Mouse (Mus musculus) heart, adult 2 months (tissue): ENCODE measurements around the gene Nrxn2. TPM values are rescaled to one million over a fixed set of nuclear protein-coding genes. Genes with fewer than 3 reads are reported as not detected.

Source experiments
- DNase-seq, 2 experiments: peaks; one replicate each; pipeline ENCODE4 v3.0.0; 2021
- H3K27ac ChIP-seq: fragments of 200-600 bp; 2 replicates; pipeline ENCODE4 v1.8.1; 2022
- H3K27me3 ChIP-seq: fragments of 200-500 bp; 2 replicates; pipeline ENCODE4 v1.6.1; 2012; ENCODE audit warnings: mild to moderate bottlenecking, low read length, inconsistent platforms, mixed read lengths; ENCODE audit not compliant: control insufficient read depth, insufficient read depth
- H3K36me3 ChIP-seq: fragments of 200-500 bp; 2 replicates; pipeline ENCODE4 v1.6.1; 2012; ENCODE audit warnings: low read length, inconsistent platforms; ENCODE audit not compliant: control insufficient read depth, insufficient read depth
- H3K4me1 ChIP-seq: fragments of 200-500 bp; 2 replicates; pipeline ENCODE4 v1.6.1; 2011; ENCODE audit warnings: low read length; ENCODE audit not compliant: control insufficient read depth, insufficient read depth
- H3K4me3 ChIP-seq: fragments of 200-600 bp; 2 replicates; pipeline ENCODE4 v1.8.1; 2022
- H3K79me2 ChIP-seq: fragments of 200-500 bp; replicated peaks from 2 replicates; pipeline ENCODE4 v1.6.1; 2012; ENCODE audit warnings: mild to moderate bottlenecking, inconsistent platforms, low read length, moderate library complexity, mixed read lengths; ENCODE audit not compliant: control insufficient read depth, insufficient read depth
- H3K9ac ChIP-seq: fragments of 200-500 bp; 2 replicates; pipeline ENCODE4 v1.6.1; 2012; ENCODE audit warnings: low read depth, mild to moderate bottlenecking, control low read depth, inconsistent platforms, low read length, mixed read lengths
- CTCF ChIP-seq: fragments of 200-600 bp; IDR thresholded peaks from 2 replicates; pipeline ENCODE4 v1.8.1; 2022; ENCODE audit warnings: antibody characterized with exemption, mild to moderate bottlenecking, moderate library complexity
- EP300 ChIP-seq: fragments of 200-500 bp; IDR thresholded peaks from 2 replicates; pipeline ENCODE4 v1.6.1; 2011; ENCODE audit warnings: low read depth, low read length, control low read depth; ENCODE audit not compliant: insufficient read depth
- POLR2A ChIP-seq: fragments of 200-500 bp; IDR thresholded peaks from 2 replicates; pipeline ENCODE4 v1.6.1; 2011; ENCODE audit warnings: mild to moderate bottlenecking, low read depth, low read length, control low read depth; ENCODE audit not compliant: insufficient read depth
- WGBS: fragments of 180-500 bp; shearing (Covaris S2); methylation state at CpG from one replicate; pipeline ENCODE4 v1.1.7; 2018; 5-methylcytosine and 5-hydroxymethylcytosine counted together
- intact Hi-C: fragments of 180-260 bp; cut with DNase I; formaldehyde crosslinking; loops from one replicate; pipeline ENCODE4 v1.15.1; 2025
- polyA plus RNA-seq: library from polyadenylated mRNA; depleted of rRNA; stranded (reverse); fragments of >200 nt; gene quantifications from 2 replicates; pipeline ENCODE4 v1.2.3, GENCODE M21; 2012
- total RNA-seq, 2 experiments: library from RNA; stranded (reverse); gene quantifications; 2 replicates each; pipeline ENCODE4 v1.2.3; 2021

Gene Nrxn2
- total and polyA plus RNA-seq, 3 experiments: 3.4 to 5.2 (median 4.5) TPM

DNA sequence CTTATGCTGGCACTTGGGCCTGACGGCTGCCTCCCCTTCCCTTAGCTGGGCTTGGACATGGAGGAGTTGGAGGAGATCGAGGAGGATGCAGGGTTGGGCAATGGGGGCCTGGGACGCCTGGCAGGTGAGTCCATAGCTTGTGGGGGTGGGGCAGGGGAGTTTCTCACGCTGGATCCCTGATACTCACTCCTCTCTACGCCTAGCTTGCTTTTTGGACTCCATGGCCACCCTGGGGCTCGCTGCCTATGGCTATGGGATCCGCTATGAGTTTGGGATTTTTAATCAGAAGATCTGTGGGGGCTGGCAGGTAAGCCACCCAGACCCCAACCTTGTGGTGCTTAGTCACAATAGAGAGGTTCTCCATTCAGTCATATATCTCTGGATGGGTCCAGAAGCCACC lies 32.7 kb upstream of the Nrxn2 start:
- no peak for DNase-seq
- H3K27me3 ChIP-seq: no peaks in the 10 kb centered on the region
- peak overlapping the region; percentile 62 for H3K4me3 ChIP-seq
- intact Hi-C loops: no loop called here
- TF ChIP-seq EP300: no peak
- TF ChIP-seq POLR2A: no peak
- TF ChIP-seq CTCF: no peak
- peaks cover 3% of the 10 kb centered on the region; the same call in 1 of the 2 replicates for H3K36me3 ChIP-seq
- H3K4me1 ChIP-seq: peaks cover 17% of the 10 kb centered on the region
- H3K9ac ChIP-seq: peak overlapping the region; percentile 60
- WGBS: 59% methylated on average over 7 of the region's 7 CpGs
- H3K79me2 ChIP-seq: 0 out of 2 replicates have a peak, but pooled peaks cover 1% of the 10 kb centered on the region
- H3K27ac ChIP-seq: peak overlapping the region; percentile 92

DNA sequence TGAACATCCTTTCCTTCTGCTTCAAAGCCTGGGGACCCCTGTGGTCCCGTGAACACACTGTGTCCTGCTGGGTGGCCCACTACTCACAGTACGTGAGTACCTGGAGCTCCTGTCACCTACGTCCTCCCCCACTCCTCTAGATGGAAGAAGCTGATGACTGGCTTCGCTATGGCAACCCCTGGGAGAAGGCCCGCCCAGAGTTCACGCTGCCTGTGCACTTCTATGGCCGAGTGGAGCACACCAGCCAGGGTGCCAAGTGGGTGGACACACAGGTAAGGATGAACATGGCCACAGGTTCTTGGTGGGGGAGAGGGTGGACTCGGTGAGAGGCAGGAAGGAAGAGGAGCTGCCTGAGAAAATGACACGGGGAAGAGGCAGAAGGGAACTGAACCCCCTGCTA lies 32.3 kb upstream of the Nrxn2 start:
- no peak for DNase-seq
- H3K36me3 ChIP-seq: peaks cover 3% of the 10 kb centered on the region; the same call in 1 of the 2 replicates
- peaks cover 17% of the 10 kb centered on the region for H3K4me1 ChIP-seq
- H3K27ac ChIP-seq: peak overlapping the region; percentile 28; the same call in 1 of the 2 replicates
- WGBS: 60% methylated on average over 9 of the region's 9 CpGs
- H3K79me2 ChIP-seq: 0 out of 2 replicates have a peak, but pooled peaks cover 1% of the 10 kb centered on the region
- H3K9ac ChIP-seq: peak overlapping the region; percentile 2
- H3K4me3 ChIP-seq: peak overlapping the region; percentile 62
- H3K27me3 ChIP-seq: no peaks in the 10 kb centered on the region
- intact Hi-C loops: no loop called here
- TF ChIP-seq POLR2A: no peak
- TF ChIP-seq EP300: no peak
- no peak for TF ChIP-seq CTCF

DNA sequence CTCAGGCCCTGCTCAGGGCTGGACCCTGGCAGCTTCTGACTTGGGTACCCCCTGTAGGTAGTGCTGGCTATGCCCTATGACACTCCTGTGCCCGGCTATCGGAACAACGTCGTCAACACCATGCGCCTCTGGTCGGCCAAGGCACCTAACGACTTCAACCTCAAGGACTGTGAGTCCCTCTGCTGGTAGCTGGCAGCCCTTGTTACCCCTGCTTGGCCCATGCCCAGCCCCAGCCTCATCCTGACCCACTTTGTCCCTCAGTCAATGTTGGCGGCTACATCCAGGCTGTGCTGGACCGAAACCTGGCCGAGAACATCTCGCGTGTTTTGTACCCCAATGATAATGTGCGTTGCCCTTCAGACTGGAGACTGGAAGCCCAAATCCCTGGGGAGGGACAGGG lies 30.5 kb upstream of the Nrxn2 start:
- TF ChIP-seq CTCF (peak; percentile 66), EP300 (0 out of 2 replicates have a peak, but pooled peaks have one; percentile 52), POLR2A (no peak)
- Histone ChIP-seq H3K9ac (no peak overlapping the region), H3K27me3 (no peaks in the 10 kb centered on the region), H3K79me2 (0 out of 2 replicates have a peak, but pooled peaks cover 1% of the 10 kb centered on the region), H3K4me1 (peaks cover 12% of the 10 kb centered on the region), H3K36me3 (peaks cover 3% of the 10 kb centered on the region; the same call in 1 of the 2 replicates), H3K27ac (peak overlapping the region; percentile 29; the same call in 1 of the 2 replicates), H3K4me3 (no peak overlapping the region)
- intact Hi-C loops: loop anchor here (2.0 kb wide), 1 partner anchor 15 kb away; no protein-coding TSS in a partner anchor
- WGBS: 65% methylated on average over 13 of the region's 13 CpGs
- DNase-seq: peak in 1 of 2 experiments; percentile 77

DNA sequence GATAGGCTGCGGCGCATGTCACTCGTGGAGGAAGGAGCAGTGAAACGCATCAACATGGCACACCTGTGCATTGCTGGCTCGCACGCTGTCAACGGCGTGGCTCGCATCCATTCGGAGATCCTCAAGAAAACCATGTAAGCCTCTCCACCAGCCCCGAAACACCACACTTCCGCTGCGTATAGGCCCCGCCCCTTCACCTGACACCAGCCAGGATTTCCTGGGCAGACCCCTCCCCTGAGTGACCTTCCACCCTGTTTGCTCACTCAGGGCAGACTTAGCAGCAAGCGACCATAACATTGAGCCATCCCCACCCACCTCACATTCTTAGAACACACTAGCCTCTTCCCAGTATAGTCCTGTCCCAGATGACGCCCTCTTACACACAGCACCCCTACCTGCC lies 28.7 kb upstream of the Nrxn2 start:
- TF ChIP-seq POLR2A (no peak), CTCF (no peak), EP300 (no peak)
- intact Hi-C loops: loop anchor here (2.0 kb wide), 1 partner anchor 17 kb away; no protein-coding TSS in a partner anchor
- no peak overlapping the region for H3K4me3 ChIP-seq

DNA sequence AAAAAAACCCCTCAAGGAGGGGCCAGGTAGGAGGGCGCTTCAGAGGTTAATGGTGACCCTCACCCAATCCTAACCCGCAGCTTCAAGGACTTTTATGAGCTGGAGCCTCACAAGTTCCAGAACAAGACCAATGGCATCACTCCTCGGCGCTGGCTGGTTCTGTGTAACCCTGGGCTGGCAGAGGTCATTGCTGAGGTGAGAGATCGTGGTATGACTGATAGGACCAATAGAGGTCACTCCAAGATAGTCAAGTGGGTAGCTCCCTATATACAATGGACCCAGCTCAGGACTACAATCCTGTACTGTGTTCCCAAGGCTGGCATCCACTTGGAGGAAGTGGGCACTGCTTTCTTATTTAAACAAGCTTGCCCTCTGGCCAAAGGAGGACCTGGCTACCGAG lies 28.3 kb upstream of the Nrxn2 start:
- DNase-seq: no peak
- Histone ChIP-seq H3K27me3 (no peaks in the 10 kb centered on the region), H3K9ac (no peak overlapping the region), H3K4me3 (no peak overlapping the region), H3K79me2 (0 out of 2 replicates have a peak, but pooled peaks cover 1% of the 10 kb centered on the region), H3K36me3 (peaks cover 3% of the 10 kb centered on the region; the same call in 1 of the 2 replicates), H3K4me1 (peaks cover 6% of the 10 kb centered on the region; the same call in 1 of the 2 replicates), H3K27ac (no peak overlapping the region)
- 73% methylated on average over 6 of the region's 6 CpGs for WGBS
- no peak for TF ChIP-seq CTCF
- no peak for TF ChIP-seq POLR2A
- TF ChIP-seq EP300: no peak
- intact Hi-C loops: no loop called here

More for the DNA sequence above, 28.7 kb upstream of the Nrxn2 start:
- 41% methylated on average over 16 of the region's 16 CpGs for WGBS
- Histone ChIP-seq H3K27me3 (no peaks in the 10 kb centered on the region), H3K4me1 (peaks cover 6% of the 10 kb centered on the region; the same call in 1 of the 2 replicates), H3K79me2 (0 out of 2 replicates have a peak, but pooled peaks cover 1% of the 10 kb centered on the region), H3K36me3 (peaks cover 3% of the 10 kb centered on the region; the same call in 1 of the 2 replicates), H3K9ac (no peak overlapping the region), H3K27ac (no peak overlapping the region)
- no peak for DNase-seq

DNA sequence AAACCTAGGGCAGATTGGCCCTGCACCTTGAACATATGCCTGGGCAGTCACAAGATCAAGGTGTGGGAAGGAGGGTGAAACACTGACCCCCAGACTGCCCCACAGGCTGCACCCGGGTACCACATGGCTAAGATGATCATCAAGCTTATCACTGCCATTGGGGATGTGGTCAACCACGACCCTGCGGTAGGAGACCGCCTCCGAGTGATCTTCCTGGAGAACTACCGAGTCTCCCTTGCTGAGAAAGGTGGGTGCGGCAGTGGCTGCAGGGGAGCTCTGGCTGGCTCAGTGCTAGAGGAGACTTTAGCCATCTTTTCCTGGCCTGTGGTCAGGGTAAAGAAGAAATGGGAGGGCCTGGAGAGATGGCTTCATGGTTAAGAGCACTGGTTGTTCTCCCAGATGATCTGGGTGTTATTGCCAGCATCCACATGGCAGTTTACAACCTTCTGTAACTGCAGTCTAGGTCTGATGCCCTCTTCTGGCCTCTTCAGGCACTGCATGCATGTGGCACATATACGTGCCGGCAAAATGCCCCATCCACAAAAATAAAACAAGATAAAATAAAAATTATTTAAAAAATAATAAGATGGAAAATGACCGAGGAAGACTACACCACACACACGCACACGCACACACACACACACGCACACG lies 25.7 kb upstream of the Nrxn2 start:
- no peak overlapping the region for H3K9ac ChIP-seq
- WGBS: 91% methylated on average over 14 of the region's 14 CpGs
- H3K4me3 ChIP-seq: no peak overlapping the region
- TF ChIP-seq EP300 (no peak), CTCF (peak; percentile 62)
- no peaks in the 10 kb centered on the region for H3K27me3 ChIP-seq
- no peaks in the 10 kb centered on the region; the same call in 1 of the 2 replicates for H3K4me1 ChIP-seq
- DNase-seq: no peak
- intact Hi-C loops: no loop called here
- H3K36me3 ChIP-seq: peaks cover 3% of the 10 kb centered on the region; the same call in 1 of the 2 replicates
- no peak overlapping the region for H3K27ac ChIP-seq
- H3K79me2 ChIP-seq: no peaks in the 10 kb centered on the region
